In the genomic region with DNA sequence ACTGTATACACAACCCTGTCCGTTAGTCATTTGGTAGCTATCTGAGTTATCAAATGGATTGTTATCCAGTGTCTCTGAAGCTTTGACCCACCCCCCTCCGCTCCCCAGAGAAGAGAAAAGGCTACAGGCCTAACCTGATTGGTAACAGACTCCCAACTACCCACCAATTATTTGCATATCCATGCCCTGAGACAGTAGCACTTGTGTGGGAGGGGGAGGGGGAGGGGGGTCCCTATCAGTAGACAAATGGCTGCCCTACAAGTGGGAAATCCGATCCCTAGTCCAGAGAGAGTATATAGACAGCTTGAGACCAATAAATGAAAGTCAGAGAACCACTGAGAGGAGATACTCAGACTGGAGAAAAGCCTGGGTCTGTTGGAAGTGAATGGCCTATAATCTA, we compare ENCODE assay signal across 20 mouse cellular contexts. TPM values are rescaled to one million over a fixed set of nuclear protein-coding genes. Genes with fewer than 3 reads are reported as not detected.
DNase-seq lines count a peak whose midpoint lies in the region; ATAC-seq and TF ChIP-seq lines count a peak whose summit lies in the region.
"Had no signal": no experiment of that assay in that cellular context is flagged by ENCODE, and none has a peak within 500 bp of the region (broad histone marks: within the 10 kb centered on the region; RNA-seq: fewer than 3 reads in every experiment).

No protein-coding gene starts in this region.

- peak; percentile 10 for DNase-seq in embryo, embryonic 10 days (ENCODE audit: low spot score)
- no peak for DNase-seq in embryo, embryonic 11 days
- no peak for DNase-seq in lung, embryonic 14.5 days
- no peak for DNase-seq in lung, adult 2 months
- no peak for DNase-seq in stomach, postnatal 0 days (ENCODE audit: low spot score)
- DNase-seq in thymus, postnatal 36 days: no peak
- no peak for DNase-seq in right cerebral cortex, postnatal 4 days
- DNase-seq: adrenal gland, adult 8-10 months; cerebellum, adult 9-11 months; gastrocnemius, postnatal 14 days; kidney, adult 11 months had no signal

- H3K4me2 ChIP-seq in lung, embryonic 14.5 days: no peak overlapping the region
- no peak overlapping the region for H3K4me2 ChIP-seq in stomach, postnatal 0 days (replicated peaks; ENCODE audit: low read depth)
- H3K4me2 ChIP-seq: heart, embryonic 12.5 days; midbrain, embryonic 13.5 days had no signal

- no peak for ATAC-seq in lung, embryonic 14.5 days (ENCODE audit: insufficient read depth)
- no peak for ATAC-seq in stomach, postnatal 0 days (ENCODE audit: low FRiP score, low TSS enrichment)
- ATAC-seq: midbrain, embryonic 13.5 days had no signal

- peak overlapping the region; percentile 85; the same call in 1 of the 2 replicates for H3K27ac ChIP-seq in lung, embryonic 14.5 days (ENCODE audit: low read depth)
- H3K27ac ChIP-seq in embryonic fibroblast, embryonic 13.5 days (ENCODE audit: insufficient read depth, low read length): peak overlapping the region; percentile 76
- peak overlapping the region; percentile 77; the same call in 1 of the 2 replicates for H3K27ac ChIP-seq in stomach, postnatal 0 days (replicated peaks)
- H3K27ac ChIP-seq: layer of hippocampus, adult 2 months; macrophage; midbrain, embryonic 13.5 days had no signal

- no peak overlapping the region for H3K4me3 ChIP-seq in lung, embryonic 14.5 days (ENCODE audit: low read depth, low read length)
- H3K4me3 ChIP-seq in lung, adult 2 months (replicated peaks; ENCODE audit: extremely low read depth, low read depth, low read length): no peak overlapping the region
- no peak overlapping the region for H3K4me3 ChIP-seq in embryonic fibroblast, embryonic 13.5 days (ENCODE audit: insufficient read depth, low read length)
- H3K4me3 ChIP-seq in stomach, postnatal 0 days (ENCODE audit: low read depth, low read length): no peak overlapping the region
- H3K4me3 ChIP-seq: heart, embryonic 12.5 days; layer of hippocampus, adult 2 months; left cerebral cortex, adult 2 months; midbrain, embryonic 13.5 days had no signal

- no peak for TF ChIP-seq POLR2A in lung, adult 2 months (IDR thresholded peaks at IDR 0.05; ENCODE audit: borderline replicate concordance, extremely low read depth, low read depth, low read length)
- no peak for TF ChIP-seq POLR2A in embryonic fibroblast, embryonic 13.5 days (IDR thresholded peaks at IDR 0.05; ENCODE audit: low read depth, low read length)

- no peak for TF ChIP-seq CTCF in lung, embryonic 14.5 days (IDR thresholded peaks at IDR 0.05; ENCODE audit: low read depth)
- no peak for TF ChIP-seq CTCF in lung, adult 2 months (IDR thresholded peaks at IDR 0.05; ENCODE audit: insufficient read depth, low read length)
- TF ChIP-seq CTCF in embryonic fibroblast, embryonic 13.5 days (IDR thresholded peaks at IDR 0.05; ENCODE audit: borderline replicate concordance, insufficient read depth, low read length): no peak
- no peak for TF ChIP-seq CTCF in stomach, postnatal 0 days (IDR thresholded peaks at IDR 0.05; ENCODE audit: low read depth)

- no peaks in the 10 kb centered on the region for H3K36me3 ChIP-seq in lung, embryonic 14.5 days (ENCODE audit: insufficient read depth)
- no peaks in the 10 kb centered on the region for H3K36me3 ChIP-seq in stomach, postnatal 0 days (ENCODE audit: control insufficient read depth, insufficient read depth, low read length)
- H3K36me3 ChIP-seq: heart, embryonic 12.5 days; midbrain, embryonic 13.5 days had no signal

- H3K4me1 ChIP-seq in lung, embryonic 14.5 days (ENCODE audit: insufficient read depth): peaks cover 6% of the 10 kb centered on the region; the same call in 1 of the 2 replicates
- peaks cover 4% of the 10 kb centered on the region; the same call in 1 of the 2 replicates for H3K4me1 ChIP-seq in lung, adult 2 months (ENCODE audit: control insufficient read depth, insufficient read depth, low read length)
- H3K4me1 ChIP-seq in embryonic fibroblast, embryonic 13.5 days (ENCODE audit: control insufficient read depth, insufficient read depth, low read length): no peaks in the 10 kb centered on the region
- no peaks in the 10 kb centered on the region for H3K4me1 ChIP-seq in stomach, postnatal 0 days (replicated peaks; ENCODE audit: control insufficient read depth, insufficient read depth)

- H3K9ac ChIP-seq in lung, embryonic 14.5 days: no peak overlapping the region
- H3K9ac ChIP-seq in stomach, postnatal 0 days (ENCODE audit: low read length): no peak overlapping the region
- H3K9ac ChIP-seq: heart, embryonic 12.5 days; midbrain, embryonic 13.5 days had no signal

- no peaks in the 10 kb centered on the region for H3K9me3 ChIP-seq in lung, embryonic 14.5 days (ENCODE audit: low read depth, low read length)
- H3K9me3 ChIP-seq in stomach, postnatal 0 days (ENCODE audit: control insufficient read depth, low read length): no peaks in the 10 kb centered on the region
- H3K9me3 ChIP-seq: heart, embryonic 12.5 days; midbrain, embryonic 13.5 days had no signal

- no peaks in the 10 kb centered on the region for H3K27me3 ChIP-seq in lung, embryonic 14.5 days (ENCODE audit: insufficient read depth, low read length)
- H3K27me3 ChIP-seq in stomach, postnatal 0 days (ENCODE audit: control insufficient read depth, insufficient read depth, low read length): no peaks in the 10 kb centered on the region
- H3K27me3 ChIP-seq: heart, embryonic 12.5 days; midbrain, embryonic 13.5 days had no signal

- 59% methylated on average over 3 of the region's 3 CpGs for WGBS in lung, embryonic 14.5 days
- WGBS in lung, adult 2 months: 88% methylated on average over 3 of the region's 3 CpGs
- 72% methylated on average over 3 of the region's 3 CpGs for WGBS in stomach, postnatal 0 days

- no peak for TF ChIP-seq EP300 in stomach, postnatal 0 days (optimal IDR thresholded peaks at IDR 0.05)

RNA-seq across cellular contexts. Expression of gene Syna, which starts 8.1 kb away (rescaled TPM):
- polyA plus RNA-seq in lung, embryonic 14.5 days (2014; fragmentation: Nextera tagmentation; extraction: Ambion mirVana): not detected in 2 replicates
- polyA plus RNA-seq in lung, adult 2 months (2012; rRNA removed): 0.14 and 0.24 TPM in 2 replicates
- 0.40 TPM in 1 of 2 replicates, not detected in the other for polyA plus RNA-seq in embryonic fibroblast, embryonic 13.5 days (2011; ENCODE audit: insufficient read length, low read depth, missing spikeins)
- polyA plus RNA-seq in stomach, postnatal 0 days (2015; fragmentation: Nextera tagmentation; extraction: Ambion mirVana): 0.07 TPM in 2 replicates
- polyA plus RNA-seq: forebrain, embryonic 11.5 days; heart, embryonic 12.5 days; hindbrain, embryonic 11.5 days; liver, embryonic 16.5 days; macrophage had no signal

RNA-seq across cellular contexts. Expression of gene Rfc2, which starts 13.1 kb away (rescaled TPM):
- polyA plus RNA-seq in lung, embryonic 14.5 days (2014; fragmentation: Nextera tagmentation; extraction: Ambion mirVana): 324 and 338 TPM in 2 replicates
- 40.8 and 58.3 TPM in 2 replicates for polyA plus RNA-seq in lung, adult 2 months (2012; rRNA removed)
- 64.6 and 81.8 TPM in 2 replicates for polyA plus RNA-seq in embryonic fibroblast, embryonic 13.5 days (2011; ENCODE audit: insufficient read length, low read depth, missing spikeins)
- 81.5 and 83.7 TPM in 2 replicates for polyA plus RNA-seq in stomach, postnatal 0 days (2015; fragmentation: Nextera tagmentation; extraction: Ambion mirVana)

RNA-seq across cellular contexts. Expression of gene Clip2, which starts 15.8 kb away (rescaled TPM):
- 5.8 and 6.6 TPM in 2 replicates for polyA plus RNA-seq in lung, embryonic 14.5 days (2014; fragmentation: Nextera tagmentation; extraction: Ambion mirVana)
- 21.9 and 23.0 TPM in 2 replicates for polyA plus RNA-seq in lung, adult 2 months (2012; rRNA removed)
- polyA plus RNA-seq in embryonic fibroblast, embryonic 13.5 days (2011; ENCODE audit: insufficient read length, low read depth, missing spikeins): 20.3 and 25.6 TPM in 2 replicates
- polyA plus RNA-seq in stomach, postnatal 0 days (2015; fragmentation: Nextera tagmentation; extraction: Ambion mirVana): 1.0 and 1.1 TPM in 2 replicates

RNA-seq across cellular contexts. Expression of gene Lat2, which starts 46.8 kb away (rescaled TPM):
- 2.1 and 2.9 TPM in 2 replicates for polyA plus RNA-seq in lung, embryonic 14.5 days (2014; fragmentation: Nextera tagmentation; extraction: Ambion mirVana)
- 8.0 and 8.4 TPM in 2 replicates for polyA plus RNA-seq in lung, adult 2 months (2012; rRNA removed)
- polyA plus RNA-seq in embryonic fibroblast, embryonic 13.5 days (2011; ENCODE audit: insufficient read length, low read depth, missing spikeins): 0.40 and 2.3 TPM in 2 replicates
- 0.99 and 1.1 TPM in 2 replicates for polyA plus RNA-seq in stomach, postnatal 0 days (2015; fragmentation: Nextera tagmentation; extraction: Ambion mirVana)
